Mouse (Mus musculus) cerebellum, adult 9-11 months (tissue): Measurements from ENCODE around the gene Polr2a.
A peak's percentile ranks its signal among the peaks of the same experiment; 100 is the strongest.
"Not testable (repeated sequence)": the region's sequence is repeated elsewhere in the genome, so short reads cannot be mapped to it uniquely, and the experiment has no call there.

Experiments used
- DNase-seq: peaks from one replicate; pipeline ENCODE4 v3.0.0; 2022

Polr2a gene

DNA sequence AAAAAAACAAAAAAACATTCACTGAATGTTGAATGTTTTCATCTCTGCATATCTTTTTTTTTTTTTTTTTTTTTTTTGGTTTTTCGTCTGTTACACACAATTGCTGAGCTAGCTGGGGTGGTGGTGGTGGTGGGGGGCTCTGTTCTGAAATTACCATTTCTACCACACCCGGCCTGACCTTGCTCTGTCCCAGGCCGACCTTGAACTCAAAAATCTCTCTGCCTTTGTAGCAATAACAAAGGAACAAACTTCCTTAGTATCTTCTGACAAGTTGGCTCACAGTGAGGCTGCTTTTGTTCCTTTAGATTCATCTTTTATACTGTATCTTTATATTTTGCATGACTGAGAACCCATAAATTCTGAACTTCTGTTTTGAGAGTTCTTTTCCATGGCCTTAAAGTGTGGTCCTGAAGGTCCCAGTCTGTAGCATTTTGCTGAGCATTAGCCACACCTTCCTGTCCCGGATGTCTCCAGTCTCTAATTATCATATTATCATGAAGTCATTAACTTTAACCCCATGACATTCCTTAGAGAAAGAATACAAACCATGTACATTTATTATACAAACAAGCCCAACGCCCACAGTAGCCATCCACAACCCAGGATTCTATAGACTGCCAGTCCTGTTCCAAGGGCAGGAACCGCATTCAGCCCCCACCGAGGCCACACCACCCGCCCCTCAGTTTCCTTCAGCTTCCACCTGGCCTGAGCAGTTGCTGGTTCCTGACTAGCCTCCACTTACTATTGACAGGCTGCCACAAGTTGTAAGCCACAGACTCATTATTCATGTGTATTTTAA, 54.4 kb downstream of the Polr2a start:
- no peak for DNase-seq

DNA sequence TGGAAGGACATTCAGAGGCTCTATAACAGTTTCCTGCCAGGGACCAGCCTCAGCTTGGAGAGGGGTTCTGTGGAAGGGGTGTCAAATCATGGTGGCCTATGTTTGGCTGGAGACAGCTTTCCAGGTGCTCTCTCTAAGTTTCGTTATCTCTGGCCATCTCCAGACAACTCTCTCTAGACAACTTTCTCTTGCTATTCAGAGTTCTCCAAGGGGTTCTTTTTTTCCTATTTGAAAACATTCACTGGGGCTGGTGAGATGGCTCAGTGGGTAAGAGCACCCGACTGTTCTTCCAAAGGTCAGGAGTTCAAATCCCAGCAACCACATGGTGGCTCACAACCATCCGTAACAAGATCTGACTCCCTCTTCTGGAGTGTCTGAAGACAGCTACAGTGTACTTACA, 55.1 kb downstream of the Polr2a start:
- not testable (repeated sequence) for DNase-seq

DNA sequence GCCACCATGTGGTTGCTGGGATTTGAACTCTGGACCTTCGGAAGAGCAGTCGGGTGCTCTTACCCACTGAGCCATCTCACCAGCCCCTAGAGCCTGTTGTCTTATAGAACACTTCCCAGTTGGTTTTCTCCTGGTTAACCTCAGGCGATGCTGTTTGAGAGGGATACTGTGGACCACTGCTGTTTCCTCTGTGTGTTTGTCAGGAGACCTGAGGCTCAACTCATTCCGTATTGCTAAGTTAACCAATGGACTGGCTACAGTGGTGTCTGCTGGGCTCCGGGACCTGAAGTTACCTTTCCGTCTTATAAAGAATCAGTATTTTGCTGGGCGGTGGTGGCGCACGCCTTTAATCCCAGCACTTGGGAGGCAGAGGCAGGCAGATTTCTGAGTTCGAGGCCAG, 55.6 kb downstream of the Polr2a start:
- not testable (repeated sequence) for DNase-seq

DNA sequence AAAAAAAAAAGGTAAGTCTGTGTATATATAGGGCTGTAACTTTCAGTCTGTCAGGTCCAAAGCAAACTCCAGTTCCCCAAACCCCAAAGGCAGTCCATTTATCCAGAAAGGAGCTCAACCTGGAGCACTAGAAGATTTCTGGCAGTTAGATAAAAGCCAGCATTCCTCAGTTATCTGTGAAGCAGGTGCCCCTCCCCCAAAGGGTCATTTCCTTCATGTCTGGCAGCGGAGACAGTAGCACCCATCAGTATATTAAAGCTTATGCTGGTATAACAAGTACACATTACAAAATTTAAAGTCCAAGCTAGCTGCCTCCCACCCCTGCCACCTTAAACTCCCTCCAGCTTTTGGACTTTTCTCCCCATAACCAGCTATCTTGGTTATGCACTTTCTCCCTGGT, 58.8 kb downstream of the Polr2a start:
- DNase-seq, result no peak

DNA sequence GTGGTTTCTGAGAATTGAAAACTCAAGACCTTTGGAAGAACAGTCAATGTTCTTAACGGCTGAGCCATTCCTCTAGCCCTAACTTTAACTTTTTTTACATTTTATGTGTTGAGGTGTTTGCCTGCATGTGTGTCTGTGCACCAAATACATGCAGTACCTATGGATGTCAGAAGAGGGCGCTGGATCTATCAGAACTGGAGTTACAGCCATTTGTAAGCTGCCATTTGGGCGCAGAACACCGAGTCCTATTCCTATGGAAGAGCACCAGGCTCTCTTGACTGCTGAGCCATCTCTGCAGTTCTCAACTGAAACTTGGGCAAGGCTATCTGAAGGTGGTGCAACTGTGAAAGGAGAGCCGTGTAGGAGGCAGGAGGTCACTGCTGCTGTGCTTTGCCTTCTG, 59.9 kb downstream of the Polr2a start:
- DNase-seq, result no peak

DNA sequence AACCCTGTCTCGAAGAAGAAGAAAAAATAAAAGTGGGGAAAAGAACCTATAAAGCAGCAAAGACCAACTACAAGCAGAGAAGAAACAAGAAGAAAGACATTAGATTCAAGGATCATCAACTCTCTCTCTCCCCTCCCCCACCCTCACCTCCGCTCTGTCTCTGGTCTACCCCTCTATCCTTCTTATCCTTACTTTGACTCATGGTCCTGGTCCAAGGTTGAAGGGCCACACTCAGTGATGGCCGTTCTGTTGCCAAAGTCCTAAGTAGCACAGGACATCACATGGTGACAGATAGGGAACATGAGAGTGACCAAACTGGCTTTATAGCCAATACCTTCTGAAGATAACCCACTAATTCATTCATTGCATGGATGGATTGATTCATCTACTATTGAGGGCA, 61.0 kb downstream of the Polr2a start:
- no peak for DNase-seq

DNA sequence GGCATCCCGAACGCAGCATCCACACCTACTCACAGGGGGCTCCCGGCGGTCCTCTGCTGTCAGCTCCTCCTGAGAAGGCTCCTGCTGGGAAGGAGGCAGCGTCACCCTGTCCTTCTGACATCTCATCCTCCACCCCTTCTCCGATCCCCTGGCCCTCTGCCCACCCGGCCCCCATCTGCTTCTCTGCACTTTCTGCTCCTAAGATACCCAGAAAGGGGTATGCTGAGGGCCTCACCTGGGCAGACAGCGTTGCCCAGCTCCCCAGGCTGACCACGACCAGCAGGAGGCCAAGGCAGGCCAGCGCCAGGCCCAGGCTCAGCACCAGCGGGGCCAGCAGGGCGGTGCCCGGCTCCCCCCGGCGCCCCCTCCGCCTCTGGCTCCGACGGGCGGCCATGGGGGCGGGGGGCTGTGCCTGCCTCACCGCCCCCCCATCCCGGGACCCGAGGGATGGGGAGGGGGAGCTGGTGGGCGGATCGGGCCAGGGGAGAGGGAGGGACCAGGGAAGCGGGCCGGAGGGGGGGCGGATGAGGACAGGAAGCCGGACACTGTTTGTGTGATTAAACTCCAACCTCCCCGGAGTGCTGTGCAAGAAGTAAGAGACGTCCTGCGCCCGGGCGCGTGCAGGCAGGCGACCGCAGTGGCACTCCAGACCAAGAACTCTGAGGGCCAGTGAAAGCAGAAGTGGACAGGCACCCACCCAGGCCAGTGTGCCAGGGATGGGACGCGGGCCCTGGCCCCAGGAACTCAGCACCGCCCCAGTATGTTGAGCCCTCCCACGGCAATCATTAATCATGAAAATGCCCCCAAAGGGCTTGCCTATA, 62.9 kb downstream of the Polr2a start, which contains the start of the genes Tnfsf12 and Tnfsfm13:
Gene Tnfsf12, minus strand, starts transcription at position 489 of the 821 bp plus-strand sequence.
Gene Tnfsfm13, minus strand, starts transcription at position 738 of the 821 bp plus-strand sequence.
- DNase-seq, result peak; percentile 78

DNA sequence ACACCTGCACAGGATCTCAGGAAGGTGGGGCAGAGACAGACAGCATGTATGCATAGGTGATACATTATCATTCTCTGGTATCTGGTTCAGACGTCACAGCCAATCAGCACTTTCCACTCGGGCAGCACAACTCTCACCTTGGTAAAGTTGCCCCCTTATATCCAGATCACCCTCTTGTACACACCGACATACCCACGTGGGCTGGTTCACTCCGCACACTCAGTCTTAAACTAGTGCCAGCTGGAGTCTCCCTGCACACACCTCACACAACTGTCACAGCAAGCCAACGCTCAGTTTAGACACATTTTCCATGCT, 63.4 kb downstream of the Polr2a start:
- DNase-seq, result no peak

DNA sequence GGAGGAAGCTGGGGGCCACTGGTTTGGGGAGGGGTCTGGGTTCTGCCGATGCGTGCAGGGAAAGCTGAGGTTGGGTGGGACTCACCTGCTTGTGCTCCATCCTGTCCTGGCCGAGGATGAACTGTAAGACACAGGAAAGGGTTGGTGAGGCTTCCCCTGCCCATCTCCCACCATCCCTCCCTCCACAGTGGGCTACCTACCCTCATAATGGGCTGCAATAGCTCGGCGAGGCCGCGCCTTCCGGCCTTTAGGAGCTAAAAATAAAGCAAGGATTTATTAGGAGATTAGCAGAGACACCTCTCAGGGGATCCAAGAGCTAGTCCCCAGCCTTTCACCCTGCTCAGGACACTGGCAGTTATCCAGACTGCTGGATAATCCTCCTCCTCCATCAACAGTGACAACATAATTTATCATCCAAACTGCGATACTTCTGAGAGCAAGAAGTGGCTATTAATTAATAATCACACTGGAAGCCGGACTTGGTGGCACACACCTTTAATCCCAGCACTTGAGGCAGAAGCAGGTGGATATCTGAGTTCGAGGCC, 64.9 kb downstream of the Polr2a start:
- DNase-seq, result peak; percentile 33

DNA sequence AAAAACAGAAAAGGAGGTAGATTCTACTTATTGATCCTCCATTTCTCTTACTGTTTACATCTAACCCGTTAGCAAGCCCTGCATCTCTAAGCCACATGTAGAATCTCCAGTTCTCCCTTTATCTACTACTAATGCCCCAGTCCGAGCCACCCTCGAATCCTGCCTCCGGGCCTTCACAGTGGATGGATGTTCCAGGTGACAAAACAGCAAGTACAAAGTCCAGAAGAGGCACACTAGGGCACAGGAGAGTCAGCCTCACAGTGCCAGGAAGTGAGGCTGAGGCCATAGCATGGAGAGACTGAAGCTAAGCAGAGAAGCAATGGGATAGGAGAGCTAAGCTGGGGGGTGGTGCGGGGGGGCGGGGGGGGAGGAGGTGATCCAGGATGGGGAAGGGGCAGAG, 65.6 kb downstream of the Polr2a start:
- DNase-seq, result no peak

DNA sequence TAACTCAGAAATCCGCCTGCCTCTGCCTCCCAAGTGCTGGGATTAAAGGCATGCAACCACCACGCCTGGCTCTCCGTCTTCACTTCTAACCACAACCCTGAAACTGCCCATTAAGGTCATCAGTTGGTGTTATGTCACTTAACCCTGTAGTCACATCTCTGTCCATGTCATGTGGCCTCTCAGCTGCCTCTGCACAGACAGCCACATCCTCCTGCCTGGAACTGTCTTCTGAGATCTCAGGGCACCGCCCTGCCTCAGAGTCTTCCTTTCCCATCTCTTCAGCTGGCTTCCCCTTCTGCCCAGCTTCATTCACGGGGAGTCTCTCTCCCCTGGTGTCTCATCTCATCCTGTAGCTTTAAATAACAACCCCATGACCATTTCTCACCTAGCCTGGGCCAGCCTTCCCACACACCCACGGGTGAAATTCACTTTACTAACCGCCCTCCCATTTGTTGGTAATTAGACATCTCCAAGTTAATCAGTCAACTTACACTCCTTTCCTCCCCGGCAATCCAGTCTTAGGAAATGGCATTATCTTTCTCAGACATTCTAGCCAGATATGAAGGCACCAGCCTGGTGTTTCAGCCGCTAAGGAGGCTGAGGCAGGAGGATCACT, 66.1 kb downstream of the Polr2a start:
- no peak for DNase-seq

DNA sequence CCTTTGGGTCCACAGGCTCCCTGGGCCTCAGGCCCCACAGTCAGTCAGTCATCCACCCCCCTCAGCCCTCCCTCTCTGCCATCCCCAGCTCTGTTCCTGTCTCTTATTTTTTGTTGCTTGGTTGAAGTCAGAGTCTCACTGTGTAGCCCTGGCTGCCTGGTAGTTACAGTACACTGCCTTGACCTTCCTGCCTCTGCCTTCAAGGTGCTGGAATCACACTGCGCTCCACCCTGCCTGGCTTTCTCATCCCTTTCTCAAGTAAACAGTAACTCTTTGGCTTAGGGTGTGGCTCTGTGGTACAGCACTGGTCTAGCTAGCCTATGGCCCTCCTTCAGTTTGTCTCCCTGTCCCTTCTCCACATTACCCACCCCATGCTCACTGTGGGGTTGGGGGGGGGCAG, 68.5 kb downstream of the Polr2a start:
- no peak for DNase-seq

DNA sequence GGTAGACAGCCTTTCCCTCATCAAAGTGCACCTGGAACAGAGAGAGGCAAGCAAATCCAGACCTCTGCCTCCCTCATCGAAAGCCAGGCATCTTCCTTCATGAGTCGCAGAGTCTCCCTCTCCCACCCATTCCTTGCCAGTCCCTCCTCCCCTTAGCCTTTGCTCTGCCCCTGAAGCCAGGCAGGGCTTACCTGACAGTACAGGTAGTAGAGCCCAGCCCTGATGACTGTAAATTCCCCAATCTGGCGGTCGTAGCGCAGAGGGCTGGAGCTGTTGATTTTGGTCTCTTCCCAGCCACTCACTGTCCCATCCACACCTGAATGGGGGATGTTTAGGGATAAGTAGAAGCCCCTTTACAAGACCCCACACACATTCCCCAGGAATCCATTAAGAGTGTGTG, 71.4 kb downstream of the Polr2a start:
- DNase-seq, result no peak

DNA sequence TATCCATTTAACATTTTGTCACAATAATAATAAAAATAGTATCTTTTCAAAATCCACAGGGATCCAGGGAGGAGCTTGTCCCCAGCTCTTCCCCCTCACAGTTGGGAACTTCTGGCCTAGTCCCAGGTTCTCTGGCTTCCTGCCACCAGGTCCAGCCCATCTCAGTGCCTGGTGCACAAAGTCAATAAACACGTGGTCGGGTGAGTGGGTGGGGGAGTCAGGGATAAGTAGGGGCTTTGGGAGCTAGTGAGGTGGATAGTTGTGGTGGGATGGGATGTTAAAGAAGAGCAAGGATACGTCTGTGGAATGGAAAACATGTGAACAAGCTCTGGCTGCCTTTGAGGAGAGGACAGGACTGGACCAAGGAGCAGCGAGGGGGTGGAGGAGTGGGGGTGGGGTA, 72.1 kb downstream of the Polr2a start:
- DNase-seq, result peak; percentile 80

DNA sequence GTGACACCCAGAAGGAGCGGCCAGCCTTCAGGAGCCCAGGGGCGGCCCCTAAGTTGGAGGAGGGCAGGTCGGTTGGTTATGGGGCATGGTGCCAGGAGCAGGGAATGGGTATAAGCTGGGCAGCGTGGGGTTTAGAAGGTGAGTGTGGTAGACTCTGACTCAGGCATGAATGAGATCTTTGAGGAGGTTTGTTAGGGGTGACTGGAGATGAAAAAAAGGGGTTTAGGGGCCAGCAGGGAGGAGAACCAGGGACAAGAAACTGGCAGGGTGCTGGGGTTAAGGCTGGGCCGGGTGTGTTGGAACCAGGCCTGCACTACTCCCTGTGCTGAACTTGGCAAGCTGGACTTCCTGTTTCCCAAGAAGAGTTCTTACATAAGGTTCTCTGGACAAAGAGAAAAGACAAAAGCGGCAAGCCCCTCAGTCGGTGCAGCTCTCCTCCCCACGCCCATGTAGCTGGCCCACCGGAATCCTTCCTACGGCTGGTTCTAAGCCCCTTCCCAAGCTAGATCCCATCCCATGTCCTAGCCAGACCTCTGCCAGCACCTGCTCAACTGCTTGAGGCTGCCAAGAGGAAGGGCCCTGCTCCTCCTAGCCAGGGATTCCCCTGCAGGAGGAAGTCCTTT, 72.8 kb downstream of the Polr2a start, which contains the start of gene Tnfsf13:
Gene Tnfsf13, minus strand, starts transcription at position 259 of the 623 bp plus-strand sequence.
- DNase-seq, result peak; percentile 93

DNA sequence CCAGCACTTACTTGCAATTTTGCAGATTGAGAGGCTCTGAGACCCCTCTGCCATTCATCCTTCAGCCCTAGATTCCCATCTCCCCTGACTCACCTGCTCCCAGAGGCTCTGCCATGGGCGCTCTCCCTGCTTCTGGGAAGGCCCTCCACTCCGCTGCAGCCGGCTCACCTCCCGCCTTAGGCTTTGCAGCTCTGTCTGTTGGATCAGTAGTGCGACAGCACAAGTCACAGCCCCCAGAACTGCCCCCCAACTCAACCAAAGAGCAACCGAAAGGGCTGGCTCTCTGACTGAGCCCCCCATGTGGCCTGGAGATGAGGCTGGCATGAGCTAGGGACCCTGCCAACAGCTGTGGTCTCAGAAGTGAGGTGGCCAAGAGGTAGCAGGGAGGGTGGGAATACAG, 73.5 kb downstream of the Polr2a start:
- DNase-seq, result peak; percentile 63

DNA sequence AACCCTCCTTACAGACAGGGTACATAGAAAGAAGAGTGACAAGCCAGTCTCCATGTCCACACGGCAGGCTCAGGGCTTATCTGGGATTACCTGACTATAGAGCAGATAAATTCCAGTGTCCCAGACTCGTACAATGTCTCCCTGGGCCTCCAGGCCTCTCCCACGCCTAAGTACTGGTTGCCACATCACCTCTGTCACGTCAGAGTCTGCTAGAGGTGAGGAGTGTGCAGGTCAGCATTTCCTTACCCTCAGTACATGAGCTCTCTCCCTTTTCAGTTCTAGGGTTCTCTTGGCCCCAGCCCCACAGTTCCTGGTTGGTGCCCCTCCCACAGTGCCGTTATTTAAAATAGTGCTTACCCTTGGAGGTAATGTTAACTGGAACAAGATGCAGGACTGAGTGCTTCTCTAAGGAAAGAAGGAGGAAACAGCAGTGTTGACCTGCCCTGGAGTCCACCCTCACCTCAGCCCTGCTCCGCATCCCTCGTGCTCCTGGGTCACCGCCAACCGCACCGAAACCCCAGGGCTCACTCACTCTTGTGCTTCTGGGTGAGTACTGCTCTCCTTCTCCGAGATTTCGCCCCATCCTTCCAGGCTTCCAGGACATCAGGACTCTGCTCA, 74.2 kb downstream of the Polr2a start:
- DNase-seq, result peak; percentile 61
